Mouse (Mus musculus) lung, adult 18-20 months (tissue): ENCODE measurements around the gene Esrrg.

Experiments used
- DNase-seq, 2 experiments: peaks; one replicate each; pipeline ENCODE4 v3.0.0; 2022; ENCODE audit warnings: mixed read lengths in 2 of 2

Gene Esrrg

DNA sequence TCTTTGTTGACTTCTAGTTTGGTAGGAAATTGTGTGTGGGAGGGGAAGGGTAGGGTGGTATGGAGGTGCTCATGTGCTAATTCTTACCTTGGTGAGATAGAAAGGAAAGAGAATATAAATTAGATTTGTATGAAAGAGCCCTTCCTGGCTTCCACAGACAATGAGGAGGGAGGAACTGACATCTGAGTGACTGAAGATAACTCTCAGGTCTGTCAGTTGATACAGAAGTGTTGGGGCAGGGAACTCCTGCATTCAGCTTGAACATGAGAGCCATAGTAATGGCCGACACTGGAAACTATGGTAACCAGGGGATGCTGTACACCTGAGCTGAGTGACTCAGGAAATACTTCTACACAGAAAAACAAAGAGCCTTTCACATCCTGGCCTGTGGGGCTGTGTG is 550.1 kb downstream of the Esrrg start:
- DNase-seq, result no peak

- no peak for DNase-seq
These were observed 550.5 kb downstream of the Esrrg start for GRCm38 (mm10) chr1:188159108-188159507.

- no peak for DNase-seq
These were observed 554.5 kb downstream of the Esrrg start for GRCm38 (mm10) chr1:188163058-188163457.

GRCm38 (mm10) chr1:188164251-188164650 is 555.7 kb downstream of the Esrrg start:
- DNase-seq, result no peak

DNA sequence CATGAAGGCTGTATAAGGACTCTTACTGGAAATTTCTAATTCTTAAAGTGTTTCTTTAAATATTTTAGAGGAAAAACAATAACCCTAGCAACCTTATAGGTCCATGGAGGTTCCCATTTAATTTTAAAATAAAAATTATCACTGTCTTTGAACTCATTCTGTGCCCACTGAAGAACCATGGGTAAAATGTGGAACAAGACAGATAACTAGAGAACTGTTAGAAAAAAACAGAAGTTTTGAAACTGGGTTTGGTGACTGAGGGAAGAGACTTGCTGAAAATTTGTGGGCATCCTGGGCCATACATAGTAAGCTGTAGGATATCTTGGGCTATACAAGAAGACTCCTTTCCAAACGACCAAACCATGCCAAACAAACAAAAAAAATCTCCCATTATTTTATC is 565.3 kb downstream of the Esrrg start:
- no peak for DNase-seq

DNA sequence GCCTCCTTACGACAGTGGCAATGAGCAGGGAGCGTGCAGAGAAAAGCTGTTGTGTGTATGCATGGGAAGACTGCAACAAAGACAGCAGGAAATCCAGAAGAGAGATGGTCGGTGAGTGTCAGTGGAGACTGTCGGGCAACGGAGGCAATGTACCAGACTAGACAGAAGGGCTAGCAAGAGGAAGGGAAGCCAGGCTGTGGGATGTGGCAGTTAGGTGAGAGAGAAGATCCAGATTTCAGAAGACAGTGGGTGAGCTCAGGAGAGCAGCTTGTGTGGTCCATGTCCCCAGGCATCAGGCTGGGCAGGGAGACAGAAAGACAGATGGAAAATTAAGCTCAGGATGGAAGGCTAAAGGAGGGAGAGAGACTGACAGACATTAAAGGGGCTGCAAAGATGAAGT is 574.4 kb downstream of the Esrrg start:
- no peak for DNase-seq

GRCm38 (mm10) chr1:188186440-188187117 is 578.0 kb downstream of the Esrrg start:
- no peak for DNase-seq

DNA sequence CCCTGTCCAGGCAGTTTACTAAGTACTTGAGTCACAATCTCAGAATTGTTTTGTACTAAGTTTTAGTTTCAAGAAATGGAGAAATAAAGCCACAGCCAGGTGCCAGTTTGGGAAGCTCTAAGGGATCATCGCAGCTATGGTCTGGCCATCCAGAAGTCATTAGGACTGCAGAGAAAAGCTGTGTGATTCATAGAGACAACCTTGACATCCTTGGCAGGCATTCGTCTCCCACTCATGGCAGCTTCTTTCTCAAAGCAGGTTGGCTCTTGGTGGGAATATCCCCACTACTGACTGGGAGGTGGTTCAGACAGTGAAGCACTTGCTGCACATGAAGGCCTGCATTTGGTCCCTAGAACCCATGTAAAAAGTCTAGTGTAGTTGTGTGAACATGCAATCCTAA is 584.4 kb downstream of the Esrrg start:
- DNase-seq, result no peak

DNA sequence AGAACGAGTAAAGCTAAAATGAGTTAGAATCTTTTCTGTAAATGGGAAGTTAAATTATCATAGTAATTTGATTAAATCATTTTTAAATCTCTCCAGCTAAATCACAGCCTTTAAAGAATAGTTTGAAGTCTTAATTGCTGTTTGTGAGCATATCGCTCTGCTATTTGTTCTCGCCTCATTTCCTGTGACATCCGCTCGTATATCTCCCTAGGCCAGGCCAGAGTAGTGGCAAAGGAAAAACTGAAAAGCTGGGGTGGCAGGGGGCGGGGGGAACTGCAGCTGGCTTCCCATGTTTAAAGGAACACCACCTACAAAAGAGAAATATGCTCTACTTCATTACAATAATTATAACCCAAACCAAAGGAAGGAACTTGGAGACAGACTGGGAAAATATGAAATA is 598.8 kb downstream of the Esrrg start:
- no peak for DNase-seq

DNA sequence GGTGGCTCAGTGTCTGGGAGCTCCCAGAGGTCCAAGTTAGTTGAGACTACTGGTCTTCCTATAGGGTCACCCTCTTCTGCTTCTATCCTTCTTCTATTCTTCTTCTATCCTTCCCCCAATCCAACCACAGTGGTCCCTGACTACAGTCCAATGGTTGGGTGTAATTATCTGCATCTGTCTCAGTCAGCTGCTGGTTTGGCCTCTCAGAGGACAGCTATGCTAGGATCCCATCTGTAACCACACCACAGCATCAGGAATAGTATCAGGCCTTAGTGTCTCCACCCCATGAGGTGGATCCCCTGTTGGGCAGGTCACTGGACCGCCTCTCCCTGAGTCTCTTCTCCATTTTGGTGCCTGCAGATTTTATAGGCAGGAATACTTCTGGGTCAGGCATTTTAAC is 600.4 kb downstream of the Esrrg start:
- no peak for DNase-seq

DNA sequence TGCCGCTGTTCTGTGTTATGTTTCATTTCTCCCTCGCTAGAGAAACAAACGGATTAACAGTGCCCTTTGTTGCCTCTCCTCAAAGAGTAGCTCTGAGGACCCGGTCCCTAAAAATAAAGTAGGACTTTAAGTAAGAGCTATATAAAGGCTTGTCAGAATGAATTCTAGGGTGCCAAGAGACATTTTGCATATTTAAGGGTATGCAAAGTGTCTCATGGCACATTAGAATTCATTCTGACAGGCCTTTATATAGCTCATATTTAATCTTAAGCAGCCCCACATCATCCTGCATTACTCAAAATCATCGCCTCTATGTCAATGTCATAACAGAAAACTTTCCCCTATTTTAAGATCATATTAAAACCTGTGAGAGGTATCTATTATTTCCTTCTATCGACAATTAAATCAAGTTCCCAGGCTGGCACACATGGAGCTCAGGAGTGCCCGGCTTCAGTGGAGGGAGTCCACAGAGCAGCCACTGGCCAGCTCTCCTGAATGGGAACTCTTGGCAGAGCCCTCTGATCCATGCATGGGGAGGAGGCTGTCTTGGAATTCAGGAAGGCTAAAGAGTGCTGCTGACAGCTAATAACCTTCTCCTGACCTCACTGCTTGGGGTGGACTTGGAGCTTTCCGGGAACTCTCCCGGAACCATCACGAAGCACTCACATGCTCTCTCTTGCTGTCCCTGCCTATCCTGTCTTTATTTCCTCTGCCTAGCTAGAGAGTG is 606.5 kb downstream of the Esrrg start:
- no peak for DNase-seq

GRCm38 (mm10) chr1:188221226-188221792 is 612.7 kb downstream of the Esrrg start:
- no peak for DNase-seq

DNA sequence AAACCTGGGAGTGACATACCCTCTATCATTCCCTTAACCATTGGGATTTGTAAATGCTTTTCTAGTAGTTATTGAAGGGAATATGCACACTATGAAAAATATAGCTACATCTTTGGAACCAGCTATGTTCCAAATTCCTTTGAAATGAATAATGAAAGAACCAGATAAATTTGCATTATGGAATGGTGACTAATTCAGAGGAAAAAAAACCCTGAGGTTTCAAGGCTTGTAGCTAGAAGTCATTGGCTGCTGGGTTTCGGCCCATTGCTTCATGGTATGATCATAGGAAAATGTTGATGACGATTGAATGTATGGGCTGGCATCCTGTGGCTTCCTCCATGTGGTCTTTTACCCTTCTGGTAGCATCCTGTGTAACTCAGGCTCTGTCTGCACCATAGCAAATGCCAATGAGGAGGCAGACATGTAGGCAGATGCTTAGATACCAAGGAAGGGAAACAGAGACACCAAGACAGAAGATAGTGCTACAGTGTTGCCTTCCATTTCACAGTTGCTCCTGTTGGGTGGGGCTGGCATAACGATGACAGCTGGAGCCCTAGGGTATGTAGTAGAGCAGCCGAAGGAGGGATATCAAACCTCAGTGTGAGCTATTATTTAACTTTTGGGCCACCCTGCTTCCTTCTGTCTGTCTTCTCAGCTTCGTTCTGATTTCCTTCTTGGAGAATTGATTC is 624.6 kb downstream of the Esrrg start:
- no peak for DNase-seq

DNA sequence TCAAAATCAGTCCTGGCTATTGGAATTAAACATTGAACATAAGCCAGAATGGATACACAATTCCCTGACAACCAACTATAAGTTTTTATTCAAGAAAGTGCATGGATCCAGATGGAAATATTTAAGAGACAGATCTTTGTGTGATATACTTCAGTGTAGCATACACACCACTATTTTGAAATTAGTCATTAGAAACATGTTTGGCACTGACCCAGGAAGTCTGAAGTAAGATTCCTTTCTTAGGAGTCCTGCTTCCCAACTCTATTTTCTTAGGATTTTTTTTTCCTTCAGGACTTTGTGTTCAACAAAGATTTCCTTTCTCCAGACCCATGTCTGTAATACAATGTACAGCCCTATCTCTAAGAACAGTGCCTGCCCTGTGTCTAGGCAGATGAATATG is 630.0 kb downstream of the Esrrg start:
- no peak for DNase-seq

- no peak for DNase-seq
These were observed 633.2 kb downstream of the Esrrg start for GRCm38 (mm10) chr1:188241766-188242165.

DNA sequence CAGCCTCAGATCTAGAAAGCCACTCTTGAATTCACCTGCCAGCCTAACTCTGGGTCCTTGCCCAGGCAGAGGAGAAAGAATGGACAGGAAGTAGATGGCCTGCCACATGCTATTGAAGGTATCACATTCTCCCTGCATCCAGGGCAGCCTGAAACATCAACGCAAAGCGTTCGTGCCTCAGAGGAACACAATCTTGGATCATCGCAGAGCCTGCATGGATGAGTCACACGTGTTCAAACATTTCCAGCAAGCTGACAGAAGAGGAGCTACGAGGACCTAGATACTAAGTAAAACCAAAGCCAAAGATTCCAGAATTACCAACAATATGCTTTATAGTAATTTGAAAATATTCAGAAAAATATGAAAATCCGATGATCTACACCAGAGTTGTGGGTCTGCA is 648.9 kb downstream of the Esrrg start:
- DNase-seq, result no peak

- no peak for DNase-seq
These were observed 651.9 kb downstream of the Esrrg start for GRCm38 (mm10) chr1:188260259-188261107.

- no peak for DNase-seq
These were observed 653.5 kb downstream of the Esrrg start, which contains the start of gene Ush2a for GRCm38 (mm10) chr1:188261903-188262682. Gene Ush2a, plus strand, starts transcription at chr1:188262023.
